Mouse (Mus musculus): ENCODE measurements around the gene Pou2f2. TPM values are rescaled to one million over a fixed set of nuclear protein-coding genes. Genes with fewer than 3 reads are reported as not detected.

The Pou2f2 gene
- total RNA-seq, 4 experiments from 2014 or later, result 8.9 to 14.3 (median 11.7) TPM

DNA sequence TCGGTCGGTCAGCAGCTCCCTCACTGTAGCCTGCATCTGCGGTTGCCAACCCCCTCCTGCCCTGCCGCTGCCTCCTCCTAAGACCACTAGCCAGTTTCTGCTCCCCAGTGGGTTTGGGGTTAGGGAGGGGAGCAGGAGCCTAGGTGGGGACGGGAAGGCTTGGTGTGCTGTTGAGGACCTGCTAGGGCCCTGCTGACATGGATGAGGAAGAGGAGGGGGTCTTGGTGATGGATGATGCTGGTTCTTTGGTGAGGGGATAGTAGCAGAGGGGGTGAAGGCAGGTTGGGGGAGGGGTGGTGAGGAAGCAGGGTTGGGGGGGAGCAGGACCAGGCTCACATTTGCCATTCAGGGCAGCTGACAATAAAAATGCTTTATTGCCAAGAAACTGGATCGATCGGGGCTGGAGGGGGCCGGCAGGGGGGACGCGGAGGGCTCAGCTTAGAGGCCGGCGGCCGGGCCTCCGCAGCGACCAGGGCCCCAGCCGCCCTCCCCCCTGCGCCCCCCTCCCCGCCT, 29.3 kb downstream of the Pou2f2 start:
- no peak for DNase-seq (ENCODE audit: low spot score in 2 of 2)

DNA sequence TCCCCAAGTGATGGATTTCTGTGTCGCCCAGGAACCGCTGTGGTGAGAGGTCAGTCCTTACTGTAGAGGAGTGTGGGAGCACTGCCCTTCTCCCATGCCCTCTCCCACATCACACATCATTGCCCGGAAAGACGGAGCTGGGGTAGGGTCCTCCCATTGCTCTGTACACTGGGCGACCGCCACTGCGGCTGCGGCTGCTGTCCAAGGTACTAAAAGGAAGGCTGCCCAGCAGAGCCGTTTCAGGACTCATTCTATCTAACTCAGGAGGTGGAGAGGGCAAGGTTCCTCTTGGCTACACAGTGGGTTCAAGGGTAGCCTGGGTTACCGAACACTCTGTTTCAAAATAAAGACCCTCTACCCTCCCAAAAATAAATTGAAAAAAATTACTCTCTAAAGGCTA, 33.6 kb downstream of the Pou2f2 start:
- no peak for DNase-seq (ENCODE audit: low spot score in 2 of 2)

DNA sequence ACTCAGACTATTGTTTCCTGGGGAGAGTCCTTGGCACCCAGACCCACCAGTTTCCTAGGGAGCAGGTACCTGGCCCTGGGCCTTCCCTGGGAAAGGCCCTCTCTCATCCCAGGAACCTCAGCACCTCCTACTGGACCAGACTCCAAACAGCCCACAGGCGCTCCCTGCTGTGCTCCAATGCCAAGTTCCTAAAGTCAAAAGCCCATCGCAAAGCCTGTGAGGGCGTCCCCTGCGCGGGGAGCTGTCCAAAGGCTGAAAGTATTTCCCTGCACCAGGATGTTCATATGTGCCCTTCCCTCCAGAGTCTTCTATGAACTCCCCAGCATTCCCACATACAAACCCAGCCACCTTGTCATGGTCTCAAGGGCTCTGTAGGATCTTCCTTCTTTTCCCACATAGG, 37.8 kb downstream of the Pou2f2 start:
- DNase-seq (ENCODE audit: low spot score in 2 of 2), result no peak

DNA sequence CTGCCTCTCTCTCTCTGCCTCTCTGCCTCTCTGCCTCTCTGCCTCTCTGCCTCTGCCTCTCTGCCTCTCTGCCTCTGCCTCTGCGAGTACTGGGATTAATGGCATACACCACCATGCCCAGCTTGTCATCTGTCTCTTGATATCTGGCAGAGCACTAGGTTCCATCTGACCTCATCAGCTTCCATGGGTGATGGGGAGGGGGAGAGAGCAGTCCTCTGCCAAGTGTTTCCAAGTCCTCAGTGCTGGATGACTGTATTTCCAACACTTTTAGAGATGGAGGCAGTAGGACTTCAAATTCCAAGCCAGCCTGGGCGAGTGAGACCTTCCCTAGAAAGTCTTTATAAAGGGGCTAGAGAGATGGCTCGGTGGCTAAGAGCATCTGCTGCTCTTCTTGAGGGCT, 42.0 kb downstream of the Pou2f2 start:
- no peak for DNase-seq (ENCODE audit: low spot score in 2 of 2)

DNA sequence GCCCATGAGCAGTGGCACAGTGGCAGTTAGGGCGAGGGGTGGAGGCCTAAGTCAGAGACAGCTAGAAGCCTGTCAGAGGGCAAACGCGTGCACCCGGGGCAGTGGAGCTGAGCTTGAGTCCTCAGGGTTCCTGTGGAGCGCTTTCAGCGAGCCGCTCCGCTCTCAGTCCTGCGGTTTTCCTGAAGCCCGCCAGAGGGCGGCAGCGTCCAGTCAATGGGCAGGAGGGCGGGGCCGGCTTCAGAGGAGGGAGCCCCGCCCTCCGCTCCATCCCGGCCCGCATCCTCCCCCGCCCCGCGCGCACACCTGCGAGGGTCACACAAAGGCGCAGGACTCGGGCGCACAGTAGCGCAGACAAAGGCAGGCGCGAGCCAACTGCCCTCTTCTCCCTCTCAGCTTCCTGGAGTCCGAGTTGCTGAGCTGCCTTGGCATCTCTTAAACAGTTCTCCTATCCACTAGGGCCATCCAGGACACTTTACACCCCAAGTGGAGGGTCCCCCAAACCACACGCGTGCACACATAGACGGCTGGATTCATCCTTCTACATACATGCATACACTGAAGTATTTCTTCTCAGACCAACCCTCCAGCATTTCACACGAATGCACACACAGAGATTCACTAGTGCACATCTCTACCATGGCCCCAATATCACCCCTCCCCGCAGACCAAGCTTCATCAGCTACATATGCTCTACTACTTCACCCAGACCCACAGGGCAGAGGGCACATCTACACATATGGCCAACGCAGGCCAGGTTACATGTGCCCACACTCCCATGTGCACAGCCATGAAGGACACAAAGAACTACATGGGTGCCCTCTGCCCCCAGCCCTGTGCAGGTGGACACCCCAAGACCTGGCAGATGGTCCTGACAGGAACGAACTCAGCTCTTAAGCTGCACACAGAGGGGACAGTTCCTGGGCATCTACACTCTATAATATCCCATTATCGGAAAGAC, 46.2 kb downstream of the Pou2f2 start:
- peak; percentile 57 to 84 for DNase-seq (ENCODE audit: low spot score in 2 of 2)

DNA sequence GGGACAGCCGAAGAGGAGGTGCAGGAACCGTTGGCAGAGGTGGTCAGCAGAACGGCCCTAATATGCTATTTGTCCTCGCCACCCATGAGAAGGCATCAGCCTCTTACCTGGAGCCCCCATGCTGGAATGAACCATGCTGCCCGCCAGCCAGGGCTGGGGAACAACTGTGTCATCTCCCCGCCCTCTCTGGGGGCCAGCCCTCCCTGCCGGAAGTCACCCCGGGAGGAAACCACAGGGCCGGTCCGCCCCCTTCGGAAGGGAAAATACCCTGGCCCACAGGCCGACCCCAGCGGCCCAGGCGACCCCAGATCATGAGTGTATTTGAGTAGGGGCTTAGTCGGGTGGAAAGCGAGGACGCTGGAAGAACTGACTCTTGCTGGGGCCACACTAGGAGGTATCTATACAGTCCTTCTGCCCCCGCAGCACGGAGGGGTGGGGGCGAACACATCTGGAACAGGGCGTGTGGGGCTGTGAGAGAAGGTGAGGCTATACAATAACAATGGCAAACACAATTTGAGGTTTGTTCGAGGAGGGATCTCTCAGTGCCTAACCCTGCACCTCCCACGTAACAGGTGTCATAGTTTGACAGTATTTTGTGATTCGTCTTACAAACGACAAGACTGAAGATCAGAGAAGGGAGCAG, 47.1 kb downstream of the Pou2f2 start:
- DNase-seq (ENCODE audit: low spot score in 2 of 2), result no peak

DNA sequence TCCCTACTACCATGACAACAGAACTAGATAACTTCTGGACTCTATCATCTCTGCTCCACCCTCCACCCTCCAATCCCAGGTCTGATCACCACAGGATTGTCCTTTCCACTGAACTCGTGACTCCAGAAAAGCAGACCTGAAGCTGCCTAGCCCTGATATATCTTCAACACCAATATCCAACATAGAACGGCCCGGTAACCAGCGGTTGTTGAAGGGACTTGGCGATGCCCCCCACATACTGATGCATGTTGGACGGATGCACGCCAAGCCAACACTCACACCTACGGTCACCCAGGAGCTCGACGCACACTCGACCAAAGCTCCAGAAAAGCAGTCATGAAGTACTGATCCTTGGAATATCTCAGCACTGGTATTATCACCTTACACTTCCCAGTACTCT, 48.3 kb downstream of the Pou2f2 start:
- no peak for DNase-seq (ENCODE audit: low spot score in 2 of 2)

DNA sequence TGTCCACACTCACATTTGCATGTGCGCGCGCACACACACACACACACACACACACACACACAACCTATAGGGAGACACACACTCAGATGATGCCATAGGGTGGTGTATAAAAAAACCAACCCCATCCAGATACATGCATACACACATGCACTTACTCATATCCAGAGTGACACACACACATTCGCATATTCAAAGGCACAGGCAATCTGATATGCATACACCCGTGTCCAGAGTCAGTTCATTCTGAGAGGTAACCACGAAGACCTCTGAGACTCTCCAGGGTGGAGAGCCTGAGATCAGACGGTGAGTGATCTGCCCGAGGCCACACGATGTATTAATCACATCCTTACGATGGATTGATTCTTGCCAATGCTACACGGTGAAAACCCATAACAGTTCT, 49.0 kb downstream of the Pou2f2 start:
- DNase-seq (ENCODE audit: low spot score in 2 of 2), result no peak

DNA sequence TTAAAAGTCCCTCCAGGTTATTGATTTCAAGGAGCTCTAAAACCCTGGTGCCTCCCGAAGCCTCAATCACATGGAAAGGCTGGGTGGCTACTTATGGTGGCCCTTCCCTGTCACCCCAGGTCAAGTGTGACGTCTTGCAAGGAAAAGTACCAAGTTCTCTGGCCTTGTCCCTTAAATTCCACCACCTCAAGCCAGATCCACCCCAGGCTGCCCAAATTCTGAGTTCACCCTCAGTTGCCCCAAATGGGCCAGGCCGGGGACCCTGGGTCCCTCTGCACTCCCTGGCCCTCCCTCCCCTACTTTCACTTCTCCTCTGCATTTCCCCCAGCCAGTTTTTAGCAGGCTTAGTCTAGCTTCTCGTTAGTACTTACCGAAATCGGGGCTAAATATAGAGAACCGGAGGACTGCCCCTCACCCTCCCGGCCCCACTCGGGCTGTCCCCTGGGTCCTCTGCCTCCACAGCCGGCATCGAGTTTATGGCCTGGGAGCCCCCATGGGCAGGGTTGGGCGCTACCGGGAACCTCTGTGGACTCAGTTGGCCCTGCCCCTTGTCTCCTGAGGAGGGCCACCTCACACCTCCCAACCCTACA, 50.0 kb downstream of the Pou2f2 start:
- DNase-seq (ENCODE audit: low spot score in 2 of 2), result no peak

DNA sequence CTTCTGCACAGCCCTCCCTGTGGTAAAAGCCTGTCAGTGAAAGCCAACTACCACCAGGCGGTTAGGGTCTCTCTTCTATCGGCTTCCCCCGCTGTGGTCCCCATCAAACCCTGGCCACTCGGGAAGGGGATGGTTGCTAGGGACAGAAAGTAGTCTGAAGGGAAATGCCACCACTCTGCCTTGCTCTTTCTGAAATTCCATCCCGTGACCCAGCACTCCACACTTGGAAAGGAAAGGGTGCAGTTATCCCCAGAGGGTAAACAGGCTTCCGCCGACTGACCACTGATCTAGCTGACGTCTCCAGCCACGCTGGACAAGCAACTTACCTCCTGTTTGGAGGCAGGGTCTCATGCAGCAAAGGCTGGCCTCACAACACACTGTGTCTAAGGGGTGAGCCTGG, 51.6 kb downstream of the Pou2f2 start:
- DNase-seq (ENCODE audit: low spot score in 2 of 2), result no peak

DNA sequence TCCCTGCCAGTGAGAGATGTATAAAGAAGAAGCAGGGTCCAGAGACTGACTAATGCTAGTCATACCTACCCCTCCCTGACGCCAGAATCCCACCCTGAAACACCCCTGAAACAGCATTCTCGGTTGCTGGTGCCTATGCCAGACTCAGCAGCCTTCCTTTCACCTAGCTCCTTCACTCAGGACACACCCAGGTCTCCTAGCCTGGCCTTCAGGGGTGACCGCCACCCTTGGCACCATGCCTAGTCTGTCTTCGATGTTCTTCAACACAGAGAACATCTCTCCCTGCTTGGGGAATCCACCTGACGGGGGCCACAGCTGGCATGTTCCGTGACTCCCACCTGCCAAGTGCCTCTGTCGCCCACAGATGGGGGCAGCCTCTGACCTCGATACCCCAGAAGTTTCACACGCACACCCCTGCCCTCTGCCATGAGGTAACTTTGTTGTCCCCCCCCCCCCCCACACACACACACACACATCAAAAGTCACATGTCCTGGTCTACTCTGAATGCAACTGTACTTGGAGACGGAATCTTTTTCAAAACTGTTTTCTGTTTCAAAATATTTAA, 53.7 kb downstream of the Pou2f2 start:
- no peak for DNase-seq (ENCODE audit: low spot score in 2 of 2)

DNA sequence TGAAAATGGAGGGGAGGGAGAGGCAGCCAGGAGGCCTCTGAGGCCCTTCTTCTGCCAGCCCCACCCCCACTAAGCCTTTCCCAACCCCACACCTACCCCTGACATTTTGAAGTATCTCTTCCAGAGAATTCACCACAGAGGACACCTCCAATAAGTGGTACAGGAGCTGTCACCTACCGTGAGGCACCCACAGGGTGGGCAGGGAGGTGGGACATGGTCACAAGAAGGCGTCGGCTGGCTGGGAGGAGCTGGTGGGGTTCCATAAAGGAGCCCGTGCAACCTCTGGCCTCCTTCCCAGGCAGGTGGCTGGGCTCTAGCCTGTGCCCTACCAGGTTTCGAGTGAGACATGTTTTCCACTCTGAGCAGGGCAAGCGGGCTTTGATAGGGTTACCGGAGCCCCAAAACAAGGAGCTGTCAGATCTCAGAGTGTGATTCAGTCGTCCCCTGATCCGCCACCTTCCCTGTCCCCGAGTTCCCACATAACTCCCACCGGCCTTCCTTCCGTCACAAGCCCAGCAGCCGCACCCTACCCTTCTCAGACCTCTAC, 58.2 kb downstream of the Pou2f2 start:
- no peak for DNase-seq (ENCODE audit: low spot score in 2 of 2)

DNA sequence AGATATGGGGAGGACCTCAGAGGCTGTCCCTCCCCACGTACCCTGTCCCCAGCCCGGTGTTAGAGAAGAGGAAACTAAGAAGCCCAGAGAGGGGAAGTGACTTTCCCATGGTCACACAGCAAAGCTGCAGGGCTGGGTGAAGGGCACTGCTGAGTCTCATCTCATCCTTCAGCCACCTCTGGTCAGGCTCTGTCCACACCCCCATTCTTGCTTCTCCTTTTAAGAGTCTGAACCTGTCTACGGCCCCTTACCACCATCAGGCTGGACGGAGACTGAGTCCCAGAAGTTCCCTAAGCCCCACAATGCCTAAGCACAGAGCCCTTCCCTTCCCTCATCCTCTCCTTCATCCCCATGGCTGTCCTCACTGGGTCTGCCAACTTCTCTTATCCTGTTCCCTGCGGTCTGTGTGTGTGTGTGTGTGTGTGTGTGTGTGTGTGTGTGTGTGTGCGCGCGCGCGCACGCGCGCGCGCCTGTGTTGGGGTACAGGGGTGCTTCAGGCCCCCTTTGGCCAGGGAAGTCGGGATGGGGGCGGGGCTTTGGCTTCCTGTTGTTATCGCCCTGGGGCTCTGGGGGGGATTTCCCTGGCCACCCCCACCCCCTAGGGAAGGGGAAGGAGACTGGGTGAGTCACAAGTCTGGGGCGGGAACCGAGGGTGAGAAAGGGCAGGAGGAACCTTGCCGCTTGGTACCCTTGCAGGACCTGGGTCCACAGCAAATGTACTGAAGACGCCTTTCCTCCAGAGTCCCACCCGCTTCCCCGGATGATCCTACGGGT, 59.3 kb downstream of the Pou2f2 start:
- DNase-seq (ENCODE audit: low spot score in 2 of 2), result no peak

DNA sequence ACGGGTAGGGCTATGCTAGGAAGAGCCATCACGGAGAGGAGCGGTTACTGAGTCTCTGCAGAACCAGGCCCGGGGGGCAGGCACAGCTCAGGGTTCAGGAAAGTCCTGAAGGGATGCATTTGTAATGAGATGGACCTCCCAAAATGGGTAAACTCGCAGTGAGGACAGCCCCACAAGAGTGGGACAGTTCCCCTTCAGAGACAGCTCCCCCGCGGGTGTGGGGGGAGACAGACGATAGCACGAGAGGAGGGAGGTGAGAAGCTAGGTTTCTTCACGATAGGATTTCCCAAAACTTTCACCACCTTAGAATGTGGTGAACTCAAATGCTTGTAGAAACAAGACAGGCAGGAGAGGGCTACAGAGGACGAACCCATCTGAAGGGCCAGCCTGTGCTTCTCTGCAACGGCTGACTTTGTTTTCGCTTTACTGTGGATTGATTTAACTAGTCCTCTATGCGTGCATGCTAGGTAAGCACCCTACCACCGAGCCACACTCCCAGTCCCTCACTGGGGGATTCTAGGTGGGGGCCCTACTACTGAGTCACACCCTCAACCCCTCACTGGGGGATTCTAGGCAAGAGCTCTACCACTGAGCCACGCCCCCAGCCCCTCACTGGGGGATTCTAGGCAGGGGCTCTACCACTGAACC, 66.4 kb downstream of the Pou2f2 start:
- no peak for DNase-seq (ENCODE audit: low spot score in 2 of 2)

DNA sequence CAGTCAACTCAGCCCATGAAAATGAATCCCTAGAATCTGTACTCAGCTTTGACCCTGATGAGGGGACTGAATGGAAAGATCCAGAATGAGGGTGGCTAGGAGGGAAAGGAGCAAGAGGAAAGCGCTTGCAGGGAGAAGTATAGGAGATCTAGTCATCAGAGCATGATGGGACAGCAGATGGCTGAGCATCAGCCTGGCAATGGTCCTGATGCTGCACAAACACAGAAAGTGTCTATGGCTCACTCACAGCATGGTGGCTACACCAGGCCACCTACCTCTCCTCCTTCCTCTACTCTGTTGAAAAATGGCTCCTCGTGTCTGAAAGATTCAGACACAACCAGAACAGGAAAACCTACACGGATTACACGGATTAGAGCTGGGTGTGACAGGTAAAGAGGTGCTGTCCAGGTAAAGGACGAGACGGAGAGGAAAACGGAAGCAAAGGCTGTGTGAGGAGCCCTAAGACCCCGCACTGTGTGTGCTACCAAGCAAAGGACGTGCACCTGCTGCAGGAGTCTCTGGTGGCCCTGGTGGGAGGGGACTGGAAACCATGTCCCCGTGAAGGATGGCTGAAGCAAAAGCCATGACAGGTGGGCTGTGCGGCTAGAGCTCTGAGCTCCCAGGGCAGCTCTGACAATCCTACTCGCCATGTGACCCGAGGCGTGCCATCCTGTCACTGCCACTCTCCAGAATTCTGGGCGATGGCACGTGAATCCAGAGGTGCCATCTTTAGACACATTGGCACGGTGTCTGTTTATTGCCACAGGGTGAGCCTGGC, 67.2 kb downstream of the Pou2f2 start:
- DNase-seq (ENCODE audit: low spot score in 2 of 2), result peak; percentile 52 to 71

DNA sequence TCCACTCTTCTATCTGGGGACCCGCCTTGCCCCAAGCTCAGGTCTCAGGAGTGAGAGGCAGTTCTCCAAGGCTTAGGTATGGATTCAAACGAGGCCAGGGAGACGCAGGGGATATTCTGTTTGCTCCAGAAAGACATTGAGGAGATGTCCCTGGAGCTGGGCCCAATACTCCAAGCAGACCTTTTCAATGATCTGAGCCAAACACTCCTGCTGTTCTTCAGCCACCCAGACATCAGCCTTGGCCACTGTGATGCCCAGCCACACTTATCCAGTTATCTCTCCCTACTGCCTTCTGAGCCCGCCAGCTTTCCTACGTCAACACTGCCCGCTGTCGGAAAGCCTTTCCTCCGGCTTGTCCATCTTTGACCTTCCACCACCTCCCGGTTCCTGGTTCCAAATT, 69.2 kb downstream of the Pou2f2 start:
- no peak for DNase-seq (ENCODE audit: low spot score in 2 of 2)

DNA sequence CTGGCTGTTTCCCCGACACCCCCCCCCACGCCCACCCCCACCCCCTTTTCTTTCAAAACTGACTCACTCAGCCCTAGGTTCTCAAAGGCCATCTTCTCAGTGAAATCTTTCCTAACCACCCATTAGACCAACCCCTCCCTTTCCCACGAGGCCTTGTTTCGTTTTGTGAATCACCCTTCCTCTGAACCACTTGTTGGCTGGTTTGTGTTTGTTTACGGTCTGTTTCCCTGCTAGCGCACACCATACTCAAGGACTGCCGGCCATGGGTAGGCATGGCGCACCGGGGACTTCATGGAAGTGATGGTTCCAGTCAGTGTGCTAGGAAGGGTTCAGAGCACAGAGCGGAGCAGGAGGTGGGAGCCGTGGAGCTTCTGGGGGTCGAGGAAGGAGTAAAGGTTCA, 70.2 kb downstream of the Pou2f2 start:
- no peak for DNase-seq (ENCODE audit: low spot score in 2 of 2)

DNA sequence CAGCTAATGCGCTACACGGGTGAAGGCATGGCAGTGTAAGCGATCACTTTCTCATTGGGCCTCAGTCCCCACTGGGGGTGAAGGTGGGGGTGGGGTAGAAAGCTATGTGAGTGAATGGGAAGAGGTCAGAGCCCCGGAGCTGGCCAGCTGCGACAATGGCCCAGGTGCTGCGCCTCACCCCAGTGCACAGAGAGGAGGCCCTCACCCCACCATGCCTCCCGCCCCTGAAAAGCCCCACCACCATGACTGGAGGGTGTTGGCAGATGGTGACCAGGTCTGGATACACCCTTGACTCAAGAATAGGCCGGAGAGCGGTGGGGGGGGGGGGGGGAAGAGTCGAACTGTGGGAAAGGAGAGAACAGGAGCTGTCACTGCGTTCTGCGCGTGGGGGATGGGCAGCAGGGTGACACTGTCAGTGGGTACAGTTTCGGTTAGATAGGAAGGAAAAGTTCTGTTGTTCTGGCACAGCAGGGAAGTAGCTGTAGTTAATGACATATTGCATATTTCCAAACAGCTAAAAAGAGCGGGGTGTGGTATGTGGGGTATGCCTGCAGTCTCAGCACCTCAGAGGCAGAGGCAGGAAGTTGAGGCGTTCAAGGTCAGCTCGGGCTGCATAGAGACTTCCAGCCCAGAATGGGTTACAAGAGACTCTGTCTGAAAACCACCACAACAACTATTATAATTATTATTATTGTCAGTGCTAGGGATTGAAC, 72.6 kb downstream of the Pou2f2 start:
- DNase-seq (ENCODE audit: low spot score in 2 of 2), result no peak
